Mouse (Mus musculus): ENCODE data around the gene Stx17. TPM values are rescaled to one million over a fixed set of nuclear protein-coding genes. Genes with fewer than 3 reads are reported as not detected.
A peak's percentile ranks its signal among the peaks of the same experiment; 100 is the strongest.

Gene Stx17
- 14.3 and 35.6 TPM in 2 replicates for total RNA-seq (2017)

GRCm38 (mm10) chr4:48124773-48125469 is at the start of gene Stx17:
Gene Stx17 (plus strand): TSS chr4:48124915.
- ATAC-seq (replicated peaks in 1 of 2; ENCODE audit: insufficient read depth in 1 of 2, low FRiP score in 2 of 2, low TSS enrichment in 1 of 2, low read depth in 1 of 2, poor library complexity in 2 of 2, severe bottlenecking in 2 of 2), result peak; percentile 97

- peak; percentile 44 to 61 for ATAC-seq (replicated peaks in 1 of 2; ENCODE audit: insufficient read depth in 1 of 2, low FRiP score in 2 of 2, low TSS enrichment in 1 of 2, low read depth in 1 of 2, poor library complexity in 2 of 2, severe bottlenecking in 2 of 2)
Measured at GRCm38 (mm10) chr4:48076693-48077471, 47.8 kb upstream of the Stx17 start.

GRCm38 (mm10) chr4:48078213-48078612 is 46.5 kb upstream of the Stx17 start:
- no peak for ATAC-seq (replicated peaks in 1 of 2; ENCODE audit: insufficient read depth in 1 of 2, low FRiP score in 2 of 2, low TSS enrichment in 1 of 2, low read depth in 1 of 2, poor library complexity in 2 of 2, severe bottlenecking in 2 of 2)

- ATAC-seq (replicated peaks in 1 of 2; ENCODE audit: insufficient read depth in 1 of 2, low FRiP score in 2 of 2, low TSS enrichment in 1 of 2, low read depth in 1 of 2, poor library complexity in 2 of 2, severe bottlenecking in 2 of 2), result no peak
Measured at GRCm38 (mm10) chr4:48079285-48080039, 45.3 kb upstream of the Stx17 start.

GRCm38 (mm10) chr4:48083452-48083851 is 41.3 kb upstream of the Stx17 start:
- ATAC-seq (replicated peaks in 1 of 2; ENCODE audit: insufficient read depth in 1 of 2, low FRiP score in 2 of 2, low TSS enrichment in 1 of 2, low read depth in 1 of 2, poor library complexity in 2 of 2, severe bottlenecking in 2 of 2), result no peak

- no peak for ATAC-seq (replicated peaks in 1 of 2; ENCODE audit: insufficient read depth in 1 of 2, low FRiP score in 2 of 2, low TSS enrichment in 1 of 2, low read depth in 1 of 2, poor library complexity in 2 of 2, severe bottlenecking in 2 of 2)
Measured at GRCm38 (mm10) chr4:48086609-48087008, 38.1 kb upstream of the Stx17 start.

- no peak for ATAC-seq (replicated peaks in 1 of 2; ENCODE audit: insufficient read depth in 1 of 2, low FRiP score in 2 of 2, low TSS enrichment in 1 of 2, low read depth in 1 of 2, poor library complexity in 2 of 2, severe bottlenecking in 2 of 2)
Measured at GRCm38 (mm10) chr4:48087497-48087896, 37.2 kb upstream of the Stx17 start.

- no peak for ATAC-seq (replicated peaks in 1 of 2; ENCODE audit: insufficient read depth in 1 of 2, low FRiP score in 2 of 2, low TSS enrichment in 1 of 2, low read depth in 1 of 2, poor library complexity in 2 of 2, severe bottlenecking in 2 of 2)
Measured at GRCm38 (mm10) chr4:48093221-48093620, 31.5 kb upstream of the Stx17 start.

- ATAC-seq (replicated peaks in 1 of 2; ENCODE audit: insufficient read depth in 1 of 2, low FRiP score in 2 of 2, low TSS enrichment in 1 of 2, low read depth in 1 of 2, poor library complexity in 2 of 2, severe bottlenecking in 2 of 2), result no peak
Measured at GRCm38 (mm10) chr4:48100217-48100616, 24.5 kb upstream of the Stx17 start.

GRCm38 (mm10) chr4:48101981-48102380 is 22.7 kb upstream of the Stx17 start:
- no peak for ATAC-seq (replicated peaks in 1 of 2; ENCODE audit: insufficient read depth in 1 of 2, low FRiP score in 2 of 2, low TSS enrichment in 1 of 2, low read depth in 1 of 2, poor library complexity in 2 of 2, severe bottlenecking in 2 of 2)

- no peak for ATAC-seq (replicated peaks in 1 of 2; ENCODE audit: insufficient read depth in 1 of 2, low FRiP score in 2 of 2, low TSS enrichment in 1 of 2, low read depth in 1 of 2, poor library complexity in 2 of 2, severe bottlenecking in 2 of 2)
Measured at GRCm38 (mm10) chr4:48105387-48105786, 19.3 kb upstream of the Stx17 start.

- ATAC-seq (replicated peaks in 1 of 2; ENCODE audit: insufficient read depth in 1 of 2, low FRiP score in 2 of 2, low TSS enrichment in 1 of 2, low read depth in 1 of 2, poor library complexity in 2 of 2, severe bottlenecking in 2 of 2), result no peak
Measured at GRCm38 (mm10) chr4:48107086-48107485, 17.6 kb upstream of the Stx17 start.

GRCm38 (mm10) chr4:48108591-48108990 is 16.1 kb upstream of the Stx17 start:
- peak; percentile 29 to 42; a peak in 1 of 4 replicates for ATAC-seq (replicated peaks in 1 of 2; ENCODE audit: insufficient read depth in 1 of 2, low FRiP score in 2 of 2, low TSS enrichment in 1 of 2, low read depth in 1 of 2, poor library complexity in 2 of 2, severe bottlenecking in 2 of 2)

GRCm38 (mm10) chr4:48110331-48110730 is 14.4 kb upstream of the Stx17 start:
- ATAC-seq (replicated peaks in 1 of 2; ENCODE audit: insufficient read depth in 1 of 2, low FRiP score in 2 of 2, low TSS enrichment in 1 of 2, low read depth in 1 of 2, poor library complexity in 2 of 2, severe bottlenecking in 2 of 2), result no peak

- peak in 1 of 2 experiments; percentile 32; a peak in 1 of 4 replicates for ATAC-seq (replicated peaks in 1 of 2; ENCODE audit: insufficient read depth in 1 of 2, low FRiP score in 2 of 2, low TSS enrichment in 1 of 2, low read depth in 1 of 2, poor library complexity in 2 of 2, severe bottlenecking in 2 of 2)
Measured at GRCm38 (mm10) chr4:48116191-48116590, 8.5 kb upstream of the Stx17 start.

GRCm38 (mm10) chr4:48124416-48124772 is 321 bp upstream of the Stx17 start:
- peak; percentile 77 to 82 for ATAC-seq (replicated peaks in 1 of 2; ENCODE audit: insufficient read depth in 1 of 2, low FRiP score in 2 of 2, low TSS enrichment in 1 of 2, low read depth in 1 of 2, poor library complexity in 2 of 2, severe bottlenecking in 2 of 2)

- no peak for ATAC-seq (replicated peaks in 1 of 2; ENCODE audit: insufficient read depth in 1 of 2, low FRiP score in 2 of 2, low TSS enrichment in 1 of 2, low read depth in 1 of 2, poor library complexity in 2 of 2, severe bottlenecking in 2 of 2)
Measured at GRCm38 (mm10) chr4:48130314-48130713, 5.6 kb downstream of the Stx17 start.

GRCm38 (mm10) chr4:48131606-48132005 is 6.9 kb downstream of the Stx17 start:
- peak; percentile 14 to 37; a peak in 2 of 4 replicates for ATAC-seq (replicated peaks in 1 of 2; ENCODE audit: insufficient read depth in 1 of 2, low FRiP score in 2 of 2, low TSS enrichment in 1 of 2, low read depth in 1 of 2, poor library complexity in 2 of 2, severe bottlenecking in 2 of 2)

Data from hematopoietic stem cell, adult 5-6 weeks (primary cell).